Comparison of ENCODE assay signal across 1 mouse cellular context in genomic region chr11:17202481-17202880, GRCm38 (mm10).
TF ChIP-seq lines count a peak whose summit lies in the region.

No protein-coding gene starts in this region.

TF ChIP-seq in MEL, 35 proteins besides CTCF, POLR2A, EP300 and RAD21:
- TF ChIP-seq TAL1 (IDR thresholded peaks at IDR 0.05; ENCODE audit: low read length) (no peak), E2F4 (IDR thresholded peaks at IDR 0.05; ENCODE audit: borderline replicate concordance, low read depth, low read length) (no peak), MAFK (IDR thresholded peaks at IDR 0.05; ENCODE audit: borderline replicate concordance, low read depth, low read length) (no peak), MYB (IDR thresholded peaks at IDR 0.05; ENCODE audit: low read depth, low read length) (no peak), MYC (IDR thresholded peaks at IDR 0.05; ENCODE audit: low read depth, low read length) (no peak), ZMIZ1 (IDR thresholded peaks at IDR 0.05; ENCODE audit: low read depth, low read length) (0 out of 2 replicates have a peak, but pooled peaks have one; percentile 25), ZKSCAN1 (IDR thresholded peaks at IDR 0.05; ENCODE audit: low read depth, low read length) (no peak), POLR2AphosphoS2 (IDR thresholded peaks at IDR 0.05; ENCODE audit: low read length) (peak; percentile 64; the same call in 1 of the 2 replicates), MAZ (IDR thresholded peaks at IDR 0.05; ENCODE audit: low read depth, low read length) (no peak)
